Mouse (Mus musculus): ENCODE data around the gene Tigd3. TPM values are rescaled to one million over a fixed set of nuclear protein-coding genes. Genes with fewer than 3 reads are reported as not detected.

Tigd3 gene
- 0.65 TPM for polyA plus RNA-seq (2017; shearing (Covaris generic))

GRCm38 (mm10) chr19:5894002-5894678 is at the start of gene Tigd3:
Gene Tigd3 (minus strand): TSS chr19:5894149.

GRCm38 (mm10) chr19:5924713-5925093 is 30.8 kb upstream of the Tigd3 start, which contains the start of gene Cdc42ep2:
Gene Cdc42ep2 (minus strand): TSS chr19:5924816.

GRCm38 (mm10) chr19:5913007-5913719 is 19.2 kb upstream of the Tigd3 start, which contains the start of gene Dpf2:
Gene Dpf2 (minus strand): TSS chr19:5913010.

GRCm38 (mm10) chr19:5877618-5878361 is 16.2 kb downstream of the Tigd3 start, which contains the start of gene Slc25a45:
Gene Slc25a45 (plus strand): TSS chr19:5877808.

GRCm38 (mm10) chr19:5874969-5875480 is 18.9 kb downstream of the Tigd3 start, which contains the start of gene Frmd8:
Gene Frmd8 (minus strand): TSS chr19:5875274.

Other genes with a start within 250 kb of the Tigd3 start
- 94.7 TPM for gene Sipa1, start 230.4 kb downstream of the Tigd3 start, polyA plus RNA-seq (2017; shearing (Covaris generic))
- 28.2 TPM for gene Map3k11, start 205.4 kb downstream of the Tigd3 start, polyA plus RNA-seq (2017; shearing (Covaris generic))
- 72.0 TPM for gene Pcnx3, start 205.2 kb downstream of the Tigd3 start, polyA plus RNA-seq (2017; shearing (Covaris generic))
- 2.1 TPM for gene Kcnk7, start 189.8 kb downstream of the Tigd3 start, polyA plus RNA-seq (2017; shearing (Covaris generic))
- gene Ehbp1l1, start 167.8 kb downstream of the Tigd3 start, polyA plus RNA-seq (2017; shearing (Covaris generic)) = 81.7 TPM
- gene Fam89b, start 164.5 kb downstream of the Tigd3 start, polyA plus RNA-seq (2017; shearing (Covaris generic)) = 67.5 TPM
- 0.12 TPM for gene Ltbp3, start 153.2 kb downstream of the Tigd3 start, polyA plus RNA-seq (2017; shearing (Covaris generic))
- 84.4 TPM for gene Scyl1, start 122.7 kb downstream of the Tigd3 start, polyA plus RNA-seq (2017; shearing (Covaris generic))
- 341 TPM for gene Frmd8, start 18.9 kb downstream of the Tigd3 start, polyA plus RNA-seq (2017; shearing (Covaris generic))
- gene Slc25a45, start 16.3 kb downstream of the Tigd3 start, polyA plus RNA-seq (2017; shearing (Covaris generic)) = 49.6 TPM
- gene Dpf2, start 18.9 kb upstream of the Tigd3 start, polyA plus RNA-seq (2017; shearing (Covaris generic)) = 210 TPM
- 0.34 TPM for gene Cdc42ep2, start 30.7 kb upstream of the Tigd3 start, polyA plus RNA-seq (2017; shearing (Covaris generic))
- gene Pola2, start 70.1 kb upstream of the Tigd3 start, polyA plus RNA-seq (2017; shearing (Covaris generic)) = 56.4 TPM
- gene Slc22a20, start 92.0 kb upstream of the Tigd3 start, polyA plus RNA-seq (2017; shearing (Covaris generic)) = not detected
- 71.0 TPM for gene Capn1, start 121.7 kb upstream of the Tigd3 start, polyA plus RNA-seq (2017; shearing (Covaris generic))
- gene Syvn1, start 152.4 kb upstream of the Tigd3 start, polyA plus RNA-seq (2017; shearing (Covaris generic)) = 63.0 TPM
- gene Mrpl49, start 163.6 kb upstream of the Tigd3 start, polyA plus RNA-seq (2017; shearing (Covaris generic)) = 56.0 TPM
- gene Fau, start 163.7 kb upstream of the Tigd3 start, polyA plus RNA-seq (2017; shearing (Covaris generic)) = 820 TPM
- gene Znhit2, start 167.0 kb upstream of the Tigd3 start, polyA plus RNA-seq (2017; shearing (Covaris generic)) = 10.9 TPM
- 20.5 TPM for gene Tm7sf2, start 174.2 kb upstream of the Tigd3 start, polyA plus RNA-seq (2017; shearing (Covaris generic))
- gene Vps51, start 183.1 kb upstream of the Tigd3 start, polyA plus RNA-seq (2017; shearing (Covaris generic)) = 98.9 TPM
- not detected for gene Tmem262, start 185.9 kb upstream of the Tigd3 start, polyA plus RNA-seq (2017; shearing (Covaris generic))
- gene Gm28374, start 188.1 kb upstream of the Tigd3 start, polyA plus RNA-seq (2017; shearing (Covaris generic)) = 0.73 TPM
- 53.7 TPM for gene Zfpl1, start 190.8 kb upstream of the Tigd3 start, polyA plus RNA-seq (2017; shearing (Covaris generic))
- 5.6 TPM for gene Cdca5, start 190.8 kb upstream of the Tigd3 start, polyA plus RNA-seq (2017; shearing (Covaris generic))
- gene AC131692.1, start 200.3 kb upstream of the Tigd3 start, polyA plus RNA-seq (2017; shearing (Covaris generic)) = not detected
- not detected for gene Naaladl1, start 211.6 kb upstream of the Tigd3 start, polyA plus RNA-seq (2017; shearing (Covaris generic))
- gene Sac3d1, start 224.5 kb upstream of the Tigd3 start, polyA plus RNA-seq (2017; shearing (Covaris generic)) = 2.7 TPM
- gene Snx15, start 234.2 kb upstream of the Tigd3 start, polyA plus RNA-seq (2017; shearing (Covaris generic)) = 43.1 TPM
- not detected for gene Batf2, start 246.8 kb upstream of the Tigd3 start, polyA plus RNA-seq (2017; shearing (Covaris generic))
- gene Arl2, start 247.4 kb upstream of the Tigd3 start, polyA plus RNA-seq (2017; shearing (Covaris generic)) = 25.0 TPM